Mouse (Mus musculus) thymus, postnatal 25 days (tissue): ENCODE results near the gene Tmc2.

Experiments used
- DNase-seq: peaks from one replicate; pipeline ENCODE4 v3.0.0; 2022

Tmc2 gene

DNA sequence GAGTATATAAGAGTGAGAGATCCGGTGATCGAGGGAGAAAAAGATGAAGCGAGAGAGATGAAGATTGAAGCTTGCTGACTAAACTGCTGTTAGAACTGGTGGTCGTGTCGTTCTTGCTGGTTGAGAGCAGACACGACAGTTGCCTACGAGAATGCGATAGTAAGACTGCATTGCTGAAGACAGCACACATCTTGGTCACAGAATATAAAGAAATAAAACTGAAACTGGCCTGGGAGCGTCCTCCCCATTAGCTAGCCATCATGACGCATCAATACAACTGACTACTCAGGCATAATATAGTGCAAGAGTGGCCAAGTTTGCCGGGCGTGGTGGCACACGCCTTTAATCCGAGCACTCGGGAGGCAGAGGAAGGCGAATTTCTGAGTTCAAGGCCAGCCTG is at the start of gene Tmc2:
Gene Tmc2 (plus strand): TSS at position 301 of the 400 bp plus-strand sequence.
- no peak for DNase-seq

DNA sequence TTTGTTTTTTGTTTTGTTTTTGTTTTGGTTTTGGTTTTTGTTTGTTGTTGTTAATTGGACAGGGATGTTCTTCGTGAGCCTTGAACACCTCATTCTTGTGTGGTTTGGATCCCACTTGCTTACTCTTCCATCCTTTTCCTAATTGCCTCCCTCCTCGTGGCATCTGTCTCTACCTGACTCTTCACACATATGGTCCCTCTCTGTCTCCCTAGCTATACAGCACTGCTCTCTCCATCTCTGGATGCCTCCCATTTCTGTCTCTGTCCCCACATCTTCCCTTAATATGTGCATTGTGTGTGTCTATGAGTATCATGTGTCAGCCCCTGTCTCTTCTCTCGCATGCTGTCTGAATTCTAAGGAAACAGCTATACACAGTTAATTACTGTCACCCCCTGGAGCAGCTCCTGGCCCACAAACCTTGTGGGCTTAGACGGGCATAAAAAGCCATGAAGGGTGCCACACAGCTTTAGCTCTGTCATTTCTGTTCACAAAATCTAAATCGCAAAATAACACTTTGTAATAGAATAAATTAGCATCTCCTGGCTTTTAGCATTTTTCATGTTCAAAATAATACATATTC is 48.8 kb upstream of the Tmc2 start:
- no peak for DNase-seq

DNA sequence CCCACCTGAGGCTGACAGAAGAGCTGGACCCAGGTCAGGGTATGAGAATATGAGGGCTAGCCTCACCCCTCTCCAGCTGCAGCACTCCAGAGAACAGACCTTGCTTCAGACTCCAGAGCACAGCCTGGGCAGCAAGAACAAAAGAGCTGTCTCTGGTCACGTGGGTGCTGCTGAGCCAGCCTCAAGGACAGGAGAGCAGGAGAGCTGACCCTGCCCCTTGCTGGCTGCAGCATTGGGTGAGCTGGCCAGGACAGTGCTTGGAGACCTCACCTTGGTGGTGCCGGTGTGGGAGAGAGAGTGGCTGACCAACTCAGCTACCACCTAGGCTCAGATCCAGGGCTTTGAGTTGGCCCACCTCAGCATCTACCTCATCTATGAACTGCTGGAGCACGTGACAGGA is 39.8 kb upstream of the Tmc2 start:
- no peak for DNase-seq

GRCm38 (mm10) chr2:130155851-130156250 is 39.1 kb upstream of the Tmc2 start:
- DNase-seq = no peak

DNA sequence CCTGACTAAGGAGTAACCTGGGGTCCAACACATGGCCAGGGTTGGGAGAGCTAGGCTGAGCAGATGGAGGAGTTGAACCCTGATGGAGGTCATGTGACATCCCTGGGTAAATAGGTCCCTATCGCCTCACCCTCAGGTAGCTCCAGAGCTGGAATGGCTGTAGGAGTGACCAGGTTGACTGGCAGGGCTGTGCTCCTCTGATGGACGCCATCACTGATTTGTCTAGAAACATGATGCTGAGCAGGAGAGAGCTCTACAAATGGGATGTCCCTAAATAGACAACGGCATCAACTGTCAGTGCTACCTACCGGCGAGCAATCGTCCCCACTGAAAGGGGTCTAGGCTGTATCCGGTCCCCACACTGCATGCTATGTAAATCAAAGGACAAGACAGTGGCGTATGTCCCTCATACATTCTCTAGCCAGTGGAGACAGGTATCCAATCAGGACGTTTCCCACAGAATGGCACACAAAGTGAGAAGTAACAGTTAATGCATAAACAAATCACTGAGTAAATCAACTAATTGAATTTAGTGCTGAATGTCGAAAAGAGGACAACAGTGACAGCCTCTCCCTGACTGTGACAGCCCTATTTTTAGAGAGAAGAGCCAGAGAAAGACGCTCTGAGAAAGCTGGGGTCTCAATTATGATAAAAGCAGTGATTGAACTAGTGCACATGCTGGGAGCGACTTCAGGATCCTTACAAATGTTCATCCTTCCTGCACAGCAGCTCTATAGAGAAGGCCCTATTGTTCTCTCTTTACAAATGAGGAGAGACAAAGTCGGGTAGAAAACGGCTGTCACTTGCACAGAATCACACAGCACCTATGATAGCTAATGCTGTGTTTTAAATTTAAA is 37.5 kb upstream of the Tmc2 start:
- no peak for DNase-seq

GRCm38 (mm10) chr2:130158088-130158437 is 36.9 kb upstream of the Tmc2 start:
- no peak for DNase-seq

- no peak for DNase-seq
Observed at GRCm38 (mm10) chr2:130162701-130163100, 32.3 kb upstream of the Tmc2 start.

DNA sequence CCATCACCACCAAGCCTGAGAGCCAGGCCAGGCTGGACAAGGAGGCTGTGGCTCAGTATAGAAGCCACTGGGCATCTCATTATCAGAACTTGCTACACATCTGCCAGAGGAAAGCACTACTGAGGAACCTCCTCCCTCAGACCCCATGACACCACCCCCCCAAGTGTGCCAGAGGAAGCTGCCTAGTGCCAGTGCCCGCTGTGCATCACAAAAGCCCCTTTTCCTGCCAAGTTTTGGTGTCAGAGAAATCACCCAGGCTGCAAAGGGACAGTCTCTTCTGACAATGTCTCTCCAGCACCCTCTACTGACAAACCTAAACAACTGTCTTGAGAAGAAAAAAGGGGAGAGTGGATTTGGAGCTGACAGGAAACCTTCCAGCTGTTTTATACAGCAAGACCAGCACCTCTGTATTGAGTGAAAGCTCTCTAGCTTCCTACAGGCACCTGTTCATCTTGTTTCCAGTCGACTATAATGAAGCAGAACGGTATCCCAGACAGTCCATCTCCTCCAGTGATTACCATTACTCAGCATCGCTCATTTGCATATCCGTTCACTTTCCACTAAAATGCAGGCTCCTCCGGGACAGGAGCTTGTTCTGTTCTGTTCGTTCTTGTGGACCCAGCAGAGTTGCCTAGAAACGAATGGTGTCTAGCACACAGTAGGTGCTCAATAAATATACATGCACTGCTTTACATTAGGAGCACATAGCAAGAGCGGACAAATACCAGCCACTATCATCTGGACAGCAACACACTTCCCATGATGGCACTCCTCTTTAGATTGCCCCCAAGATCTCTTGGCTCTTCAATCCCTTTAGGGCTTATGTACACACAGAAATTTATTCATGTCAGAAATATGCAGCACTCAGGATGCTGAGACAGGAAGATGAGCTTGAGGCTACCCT is 28.4 kb upstream of the Tmc2 start:
- DNase-seq = no peak

GRCm38 (mm10) chr2:130167861-130168260 is 27.1 kb upstream of the Tmc2 start:
- DNase-seq = peak; percentile 27

DNA sequence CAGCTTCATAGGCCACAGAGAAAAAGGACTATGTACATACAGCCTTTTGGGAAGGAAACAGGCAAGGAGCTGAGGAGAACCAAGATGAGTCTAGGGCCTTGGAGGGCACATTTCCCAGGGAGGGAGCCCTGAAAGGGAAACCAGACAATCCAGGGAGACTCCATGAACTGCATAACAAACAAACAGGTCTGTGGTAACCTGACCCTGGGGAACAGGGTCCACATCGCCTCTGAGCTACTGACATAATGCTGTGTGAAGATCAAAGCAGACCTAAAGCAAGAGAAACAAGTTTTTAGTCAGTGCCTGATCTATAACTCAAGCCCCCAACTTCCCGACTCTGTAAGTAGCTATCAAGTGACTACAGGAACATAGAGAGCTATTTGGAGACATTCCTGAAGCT is 23.3 kb upstream of the Tmc2 start:
- DNase-seq = no peak

DNA sequence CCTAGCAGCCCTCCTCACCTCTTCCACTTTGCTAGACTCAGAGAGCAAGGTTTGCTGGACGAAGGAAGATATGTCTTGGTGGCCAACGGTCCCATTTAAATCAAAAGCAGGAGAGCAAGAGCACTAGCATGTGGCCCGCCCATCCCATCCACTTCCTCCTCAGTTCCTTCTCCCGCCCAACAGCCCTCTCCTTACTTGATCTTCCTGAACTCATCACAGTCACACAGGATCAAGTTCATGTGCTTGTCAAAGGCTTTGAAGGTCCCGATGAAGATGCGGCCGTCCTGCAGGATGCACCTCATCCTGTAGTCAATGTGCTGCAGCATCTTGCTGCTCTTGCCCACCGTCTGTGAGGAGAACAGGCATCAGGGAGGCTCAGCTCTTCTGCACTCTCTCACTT is 18.2 kb upstream of the Tmc2 start:
- no peak for DNase-seq

DNA sequence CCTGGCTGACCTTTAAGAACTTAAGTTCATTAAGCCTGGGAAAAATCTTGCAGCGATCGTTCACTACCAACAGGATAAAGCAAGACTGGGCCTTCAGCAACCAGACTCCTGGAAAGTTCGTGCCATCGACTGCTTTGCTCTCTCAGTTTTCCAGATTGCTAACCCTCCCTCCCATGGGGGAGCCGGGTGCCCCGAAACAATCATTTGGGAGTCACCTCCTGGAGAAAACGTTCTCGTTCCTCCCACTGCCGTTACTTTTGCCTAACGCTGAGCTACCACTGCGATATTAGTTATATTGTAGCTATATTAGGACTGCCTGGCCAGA is 16.7 kb upstream of the Tmc2 start:
- DNase-seq = no peak

- peak; percentile 80 for DNase-seq
Observed at GRCm38 (mm10) chr2:130178706-130179506, 16.1 kb upstream of the Tmc2 start, which contains the start of gene Snrpb. TSS of gene Snrpb (minus strand) at chr2:130179403.

DNA sequence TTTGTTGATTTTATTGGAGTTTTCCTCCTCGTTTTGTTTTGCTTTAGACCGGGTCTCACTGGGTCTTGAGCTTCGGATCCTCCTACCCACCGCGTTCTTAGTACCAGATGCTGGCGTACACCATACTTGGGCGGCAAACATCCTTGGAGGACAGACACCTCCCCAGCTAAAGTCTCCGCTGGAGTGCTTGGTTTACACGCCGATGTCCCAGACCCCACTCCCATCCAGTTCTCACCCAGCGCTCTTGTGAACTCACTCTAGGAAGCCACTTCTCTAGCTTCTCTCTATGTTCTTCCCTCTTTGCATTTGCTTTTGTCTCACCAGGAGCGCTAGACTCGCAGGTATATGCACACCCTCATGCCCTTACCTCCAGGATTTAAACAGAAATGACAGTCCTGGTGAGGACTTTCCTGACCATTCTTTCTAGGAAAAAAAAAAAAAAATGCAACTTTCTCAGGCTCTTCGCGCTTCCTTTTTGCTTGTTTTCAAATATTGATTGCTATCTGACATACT is 15.4 kb upstream of the Tmc2 start:
- no peak for DNase-seq

GRCm38 (mm10) chr2:130188391-130188790 is 6.6 kb upstream of the Tmc2 start:
- DNase-seq = no peak

DNA sequence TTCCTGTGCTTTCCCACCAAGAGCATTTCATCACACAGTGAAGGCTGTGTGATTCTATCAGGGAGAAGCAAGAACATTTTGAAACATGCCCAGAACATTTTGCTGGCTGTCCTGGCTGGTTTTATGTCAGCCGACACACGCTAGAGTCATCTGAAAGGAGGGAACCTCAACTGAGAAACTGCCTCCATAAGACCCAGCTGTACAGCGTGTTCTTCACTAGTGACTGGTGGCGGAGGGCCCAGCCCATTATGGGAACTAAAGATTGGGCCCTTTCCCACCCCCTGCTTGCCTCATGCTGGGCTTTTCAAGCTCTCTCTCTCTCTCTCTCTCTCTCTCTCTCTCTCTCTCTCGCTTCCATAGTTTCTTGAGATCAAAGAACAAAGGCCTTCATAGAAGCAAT is 6.0 kb downstream of the Tmc2 start:
- no peak for DNase-seq

GRCm38 (mm10) chr2:130207376-130207775 is 12.4 kb downstream of the Tmc2 start:
- no peak for DNase-seq

DNA sequence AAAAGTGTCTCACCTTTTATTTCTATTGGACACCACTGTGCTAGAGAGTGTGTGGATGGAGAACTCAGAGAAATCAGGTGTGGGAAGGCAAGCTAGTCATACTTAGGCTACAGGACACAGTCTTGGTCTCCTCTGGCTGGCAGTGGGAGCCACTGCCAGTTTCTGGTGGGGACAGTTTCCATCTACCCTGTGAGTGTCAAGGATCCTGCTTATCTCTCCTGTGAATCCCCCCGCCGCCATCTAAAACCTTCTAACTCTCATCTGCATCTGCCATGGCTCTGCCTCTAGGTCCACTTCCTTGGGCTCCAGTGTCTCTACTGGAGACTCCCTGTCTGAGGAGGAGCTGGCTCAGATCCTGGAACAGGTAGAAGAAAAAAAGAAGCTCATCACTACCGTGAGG is 13.0 kb downstream of the Tmc2 start:
- DNase-seq = no peak

DNA sequence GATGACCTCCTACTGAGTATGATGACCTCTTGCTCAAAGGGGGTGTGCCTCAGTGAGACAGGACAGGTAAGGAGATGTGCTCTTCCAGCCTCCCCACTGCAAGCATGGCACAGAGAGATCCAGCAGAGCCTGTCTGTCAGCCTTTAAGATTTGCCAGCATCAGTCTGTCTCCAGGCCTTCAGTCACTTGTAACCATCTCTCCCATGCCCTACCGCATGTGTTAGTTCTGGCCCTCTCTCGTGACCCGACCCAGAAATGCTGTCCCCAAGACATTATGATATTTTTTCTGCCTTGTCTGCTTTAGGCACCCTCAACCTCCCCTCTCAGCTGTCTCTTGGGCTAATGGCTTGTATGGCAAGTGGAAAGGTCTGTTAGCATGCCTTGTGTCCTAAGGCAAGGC is 14.6 kb downstream of the Tmc2 start:
- DNase-seq = no peak

GRCm38 (mm10) chr2:130211581-130211980 is 16.6 kb downstream of the Tmc2 start:
- DNase-seq = no peak

DNA sequence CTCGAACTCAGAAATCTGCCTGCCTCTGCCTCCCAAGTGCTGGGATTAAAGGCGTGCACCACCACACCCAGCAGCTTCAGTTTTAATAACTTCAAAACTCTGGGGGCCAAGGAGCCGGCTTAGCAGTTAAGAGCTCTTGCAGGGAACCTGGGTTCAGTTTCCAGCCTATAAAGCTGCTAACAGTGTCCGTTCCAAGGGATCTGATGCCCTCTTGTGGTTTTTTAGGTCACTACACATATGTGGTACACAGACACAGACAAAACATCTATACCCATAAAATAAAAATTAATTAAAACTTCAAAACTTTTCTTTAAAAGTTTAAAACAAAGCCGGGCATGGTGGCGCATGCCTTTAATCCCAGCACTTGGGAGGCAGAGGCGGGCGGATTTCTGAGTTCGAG is 51.9 kb downstream of the Tmc2 start:
- DNase-seq = peak; percentile 8

DNA sequence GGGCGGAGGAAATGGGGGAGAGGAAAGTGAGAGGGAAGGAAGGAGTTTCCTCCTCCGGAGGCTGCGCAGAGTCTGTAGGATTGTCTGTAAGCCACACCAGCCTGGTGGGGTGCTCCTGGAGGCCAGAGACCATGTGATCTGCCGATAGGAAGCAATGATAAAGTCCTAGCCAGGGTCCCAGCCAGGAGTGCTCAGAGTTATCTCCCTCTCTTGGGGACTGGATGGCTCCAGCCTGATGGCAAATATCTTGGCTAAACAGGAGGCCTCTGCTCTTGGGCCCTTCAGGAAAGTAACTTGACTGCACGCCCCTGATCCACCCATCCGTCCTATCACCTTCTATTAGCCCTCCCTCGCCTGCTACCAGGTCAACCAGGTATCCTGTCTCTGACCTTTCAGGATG is 53.2 kb downstream of the Tmc2 start:
- no peak for DNase-seq

DNA sequence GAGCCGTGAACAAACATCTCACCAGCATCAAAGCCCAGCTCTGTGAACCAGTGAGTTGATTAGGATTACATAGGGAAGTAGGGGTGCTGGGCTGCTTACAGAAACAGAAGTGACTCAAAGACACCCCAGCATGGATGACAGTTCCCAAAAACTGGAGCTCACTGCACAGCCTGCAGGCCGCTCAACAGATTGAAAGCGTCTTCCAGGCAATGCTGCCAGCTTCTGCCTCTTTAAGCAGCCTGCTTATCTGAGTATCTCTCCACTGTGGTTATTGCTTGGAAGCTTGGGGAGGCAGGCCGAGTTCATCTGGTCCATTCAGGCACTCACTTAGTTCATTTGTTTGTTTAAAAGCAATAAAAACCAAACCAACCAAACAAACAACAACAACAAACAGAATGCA is 61.8 kb downstream of the Tmc2 start:
- no peak for DNase-seq
